Mouse (Mus musculus) kidney, postnatal 14 days (tissue): ENCODE data around the gene Naa40.
A peak's percentile ranks its signal among the peaks of the same experiment; 100 is the strongest.

Experiments used
- DNase-seq: peaks from one replicate; pipeline ENCODE4 v3.0.0; 2022; ENCODE audit warnings: mixed read lengths

The Naa40 gene

DNA sequence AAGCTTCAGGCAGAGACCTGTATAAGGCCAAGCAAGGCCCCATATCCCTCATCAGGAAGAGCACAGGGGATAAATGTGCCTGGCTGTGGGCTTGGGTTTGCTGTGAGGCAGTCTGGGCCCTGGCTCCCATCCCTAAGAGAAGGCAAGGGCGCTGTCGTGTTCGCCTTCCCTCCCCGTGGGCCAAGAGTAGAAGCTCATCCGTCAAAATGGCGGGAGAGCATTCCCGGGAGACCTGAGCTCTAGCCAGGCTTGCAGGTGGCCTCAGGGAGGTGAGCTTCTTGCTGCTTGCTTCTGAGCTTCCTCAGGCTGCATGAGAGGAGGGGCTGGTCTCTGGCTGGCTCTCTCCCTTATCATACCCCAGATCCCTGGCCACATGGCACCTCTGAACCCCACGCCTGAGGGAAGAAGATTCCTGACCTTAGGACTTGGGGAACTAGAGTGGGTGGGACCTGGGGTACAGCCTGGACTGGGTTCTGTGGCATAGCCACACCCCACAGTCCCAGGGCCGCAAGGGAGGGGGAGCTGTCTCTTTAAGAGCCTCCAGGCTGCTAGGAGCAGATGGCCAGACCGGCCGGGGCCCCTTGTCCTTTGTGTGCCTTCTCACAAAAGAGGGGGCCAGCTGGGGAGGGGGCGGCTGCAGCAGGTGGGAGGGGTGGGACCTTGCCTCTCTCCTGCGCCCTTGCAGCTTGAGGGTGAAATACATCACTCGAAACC lies 24.7 kb upstream of the Naa40 start:
- DNase-seq: no peak

GRCm38 (mm10) chr19:7264766-7265331 lies 23.9 kb upstream of the Naa40 start:
- DNase-seq: peak; percentile 52

DNA sequence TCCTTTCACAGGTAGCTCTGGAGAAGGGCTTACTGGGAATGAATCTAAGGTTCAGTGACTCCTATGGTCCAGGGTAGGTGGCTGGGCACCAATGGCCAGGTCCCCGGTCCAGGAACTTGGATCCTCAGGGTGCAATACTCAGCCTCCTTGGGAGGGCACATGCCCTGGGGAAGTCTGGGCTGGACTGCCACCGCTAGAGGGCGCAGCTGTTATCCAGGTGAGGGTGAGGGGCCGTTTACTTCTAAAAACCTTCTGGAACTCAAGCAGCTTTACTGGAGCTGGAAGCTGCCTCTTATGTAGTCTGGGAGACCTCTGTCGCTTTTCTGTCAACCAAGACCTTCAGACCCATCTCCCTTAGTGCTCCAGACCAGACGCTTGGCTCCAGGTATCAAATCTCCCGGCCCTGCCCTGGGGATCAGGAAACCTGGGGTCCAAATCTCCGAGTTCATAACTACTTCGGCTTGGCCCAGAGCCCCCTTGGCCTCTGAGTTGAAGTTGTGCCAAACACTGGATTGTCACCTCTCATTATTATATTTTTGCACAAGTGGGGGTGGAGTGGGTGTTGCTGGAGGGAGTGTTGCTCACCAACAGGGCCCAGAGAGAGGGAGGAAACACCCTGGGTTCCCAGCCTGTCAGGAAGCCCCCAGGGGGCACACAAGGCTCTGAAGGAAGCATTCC lies 23.2 kb upstream of the Naa40 start:
- DNase-seq: peak; percentile 82

DNA sequence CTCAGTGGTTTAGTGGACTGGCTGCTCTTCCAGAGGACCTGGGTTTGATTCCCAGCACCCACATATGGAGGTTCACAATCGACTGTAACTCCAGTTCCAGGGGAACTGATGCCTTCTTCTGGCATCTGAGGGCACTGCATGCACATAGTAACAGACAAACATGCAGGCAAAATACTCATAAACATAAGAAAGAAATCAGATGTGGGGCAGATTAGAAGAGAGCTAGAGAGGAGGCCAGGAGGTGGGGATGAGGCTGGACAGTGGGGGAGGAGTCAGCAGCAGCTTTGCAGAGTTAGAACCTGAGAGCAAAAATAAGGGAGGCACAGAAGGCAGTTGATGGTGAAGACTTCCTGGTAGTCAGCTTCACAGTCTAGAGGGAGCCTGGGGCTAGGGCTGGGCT lies 21.6 kb upstream of the Naa40 start:
- no peak for DNase-seq

- DNase-seq: no peak
Observed at GRCm38 (mm10) chr19:7261964-7262363, 21.0 kb upstream of the Naa40 start.

- no peak for DNase-seq
Observed at GRCm38 (mm10) chr19:7261476-7261875, 20.5 kb upstream of the Naa40 start.

- DNase-seq: no peak
Observed at GRCm38 (mm10) chr19:7257881-7258280, 16.9 kb upstream of the Naa40 start.

- no peak for DNase-seq
Observed at GRCm38 (mm10) chr19:7246021-7246420, 5.0 kb upstream of the Naa40 start.

DNA sequence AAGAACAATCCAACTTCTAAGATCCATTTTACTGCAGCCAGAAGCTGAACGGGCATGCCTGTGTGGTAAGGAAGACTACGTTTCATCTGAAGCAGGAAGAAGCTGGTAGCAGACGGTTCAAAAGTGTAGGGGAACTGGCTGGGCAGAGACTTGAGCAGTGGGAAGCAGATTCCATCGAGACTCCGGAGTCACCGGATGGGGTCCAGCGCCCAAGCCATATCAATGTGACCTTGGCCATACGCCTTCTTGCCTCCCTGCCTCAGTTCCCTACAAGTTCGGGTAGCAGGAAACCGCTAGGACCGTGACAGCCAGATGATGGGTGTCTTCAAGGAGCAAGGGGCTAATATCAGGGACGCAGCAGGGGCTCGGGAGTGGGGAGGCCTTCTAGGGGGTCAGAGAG lies 692 bp downstream of the Naa40 start:
- no peak for DNase-seq

- no peak for DNase-seq
Observed at GRCm38 (mm10) chr19:7239574-7239973, 1.4 kb downstream of the Naa40 start.

DNA sequence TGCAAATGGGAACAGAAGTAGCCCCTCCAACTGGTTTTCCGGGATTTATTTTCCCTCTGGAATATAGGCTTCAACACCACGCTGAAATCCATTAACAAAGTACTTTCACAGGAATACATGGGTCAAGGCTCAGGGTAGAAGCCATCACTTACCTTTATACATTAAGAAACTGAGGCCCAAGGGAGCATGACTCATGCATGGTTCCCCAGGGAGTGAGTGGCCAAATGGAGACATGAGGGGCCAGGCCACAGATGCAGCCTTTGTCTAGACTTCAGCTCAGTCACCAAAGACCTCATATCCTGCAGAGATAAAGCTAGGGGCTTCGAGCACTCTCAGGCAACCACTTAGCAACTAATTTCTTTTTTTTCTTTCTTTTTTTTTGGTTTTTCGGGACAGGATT lies 4.2 kb downstream of the Naa40 start:
- no peak for DNase-seq

GRCm38 (mm10) chr19:7236011-7236410 lies 5.0 kb downstream of the Naa40 start:
- no peak for DNase-seq

DNA sequence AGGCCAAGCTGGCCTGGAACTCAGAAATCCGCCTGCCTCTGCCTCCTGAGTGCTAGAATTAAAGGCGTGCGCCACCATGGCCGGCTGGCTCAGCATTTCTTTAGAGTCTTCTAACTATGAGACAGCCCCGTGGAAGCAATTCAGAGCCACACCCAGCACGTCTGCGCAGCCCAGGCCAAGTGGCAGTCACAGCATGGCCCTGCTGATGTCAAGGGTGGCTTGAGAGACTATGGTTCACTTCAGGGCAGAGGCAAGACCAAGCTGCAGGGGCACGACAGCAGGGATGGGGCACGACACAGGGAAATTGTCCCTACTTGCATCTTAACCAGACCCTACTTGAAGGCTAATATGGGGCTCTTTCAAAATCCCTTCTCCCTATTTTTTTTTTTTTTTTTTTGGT lies 5.5 kb downstream of the Naa40 start:
- no peak for DNase-seq

- DNase-seq: peak; percentile 82
Observed at GRCm38 (mm10) chr19:7234537-7235221, 6.3 kb downstream of the Naa40 start.

DNA sequence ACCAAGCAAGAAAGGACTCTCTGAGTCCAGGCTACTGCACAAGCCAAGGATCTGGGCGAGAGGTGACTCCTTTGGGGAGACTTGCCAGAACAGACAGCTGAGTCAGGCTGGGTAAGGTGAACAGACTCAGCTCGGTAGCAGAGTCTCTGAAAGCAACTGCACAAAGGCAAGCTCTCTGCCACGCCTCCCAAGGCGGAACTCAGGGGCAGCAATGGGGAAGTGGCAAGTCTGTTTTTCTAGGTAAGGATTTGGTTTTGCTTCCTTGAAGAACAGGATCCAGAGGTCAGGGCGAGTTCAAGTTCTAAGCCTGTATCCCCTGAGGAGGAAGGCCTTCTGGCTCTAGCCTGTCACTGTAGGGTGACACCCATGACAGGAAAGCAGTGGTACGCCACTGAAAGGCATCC lies 14.5 kb downstream of the Naa40 start:
- no peak for DNase-seq

DNA sequence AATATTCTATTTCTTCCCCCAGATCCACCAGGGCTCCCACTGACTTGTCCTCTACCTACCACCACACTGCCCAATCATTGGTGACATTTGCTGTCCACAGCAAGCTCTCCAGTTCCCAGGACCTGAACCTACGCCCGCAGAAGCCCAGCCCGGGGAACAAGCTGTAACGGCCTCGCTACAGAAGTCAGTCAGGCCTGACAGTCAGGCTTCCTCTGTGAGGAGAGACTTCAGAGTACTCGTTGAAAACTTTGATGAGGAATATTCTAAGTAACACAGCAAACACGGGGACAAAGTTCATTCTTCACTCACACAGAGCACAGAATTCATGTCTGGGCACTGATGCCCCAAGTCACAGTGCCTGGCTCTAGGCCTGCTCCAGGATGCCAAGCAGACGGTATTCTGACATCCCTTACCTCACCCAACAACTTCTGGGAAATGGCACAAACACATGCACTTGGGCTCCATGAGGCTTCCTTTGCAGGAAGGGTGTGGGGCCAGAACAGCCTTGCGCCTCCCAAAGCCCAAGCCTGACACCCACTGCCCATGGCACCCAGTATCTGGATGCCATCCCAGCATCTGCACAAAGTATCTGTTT lies 15.8 kb downstream of the Naa40 start:
- DNase-seq: peak; percentile 53

DNA sequence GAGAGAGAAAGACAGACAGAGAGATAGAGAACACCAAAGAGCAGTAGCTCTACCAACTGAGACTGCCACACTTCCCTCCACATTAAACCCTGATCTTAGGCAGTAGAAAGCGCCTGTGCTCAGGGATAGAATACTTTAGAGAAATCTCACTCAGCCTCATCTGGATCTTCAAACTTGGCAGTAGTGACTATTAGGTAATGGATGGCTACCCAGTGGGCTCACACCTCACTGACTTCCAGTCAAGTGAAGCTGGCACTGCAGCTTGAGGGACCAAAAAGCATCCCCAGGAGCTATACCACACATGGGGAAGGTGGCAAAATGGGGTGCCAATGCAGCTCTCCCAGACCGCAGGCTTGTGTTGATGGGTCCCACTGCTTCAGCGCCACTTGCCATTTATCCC lies 16.7 kb downstream of the Naa40 start:
- DNase-seq: no peak

DNA sequence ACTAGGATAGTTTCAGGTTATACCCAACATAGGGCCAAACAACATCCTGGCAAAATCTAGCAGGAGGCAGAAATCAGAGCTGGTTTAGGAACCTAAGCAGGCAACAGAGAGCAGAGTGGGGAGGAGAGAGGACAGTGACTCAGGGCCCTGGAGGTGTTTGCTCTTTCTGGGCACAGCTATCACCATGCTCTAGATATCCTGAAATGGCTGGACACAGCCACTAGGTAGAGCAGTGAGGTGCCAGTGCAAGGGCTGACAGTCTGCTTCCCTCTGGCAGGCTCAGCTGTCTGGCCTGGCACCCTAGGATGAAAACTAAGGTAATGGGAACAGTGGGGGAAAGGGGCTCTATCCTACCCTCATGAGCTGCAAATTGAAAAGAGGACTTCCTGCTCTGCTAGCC lies 17.5 kb downstream of the Naa40 start:
- no peak for DNase-seq

- no peak for DNase-seq
Observed at GRCm38 (mm10) chr19:7222196-7222595, 18.8 kb downstream of the Naa40 start.

DNA sequence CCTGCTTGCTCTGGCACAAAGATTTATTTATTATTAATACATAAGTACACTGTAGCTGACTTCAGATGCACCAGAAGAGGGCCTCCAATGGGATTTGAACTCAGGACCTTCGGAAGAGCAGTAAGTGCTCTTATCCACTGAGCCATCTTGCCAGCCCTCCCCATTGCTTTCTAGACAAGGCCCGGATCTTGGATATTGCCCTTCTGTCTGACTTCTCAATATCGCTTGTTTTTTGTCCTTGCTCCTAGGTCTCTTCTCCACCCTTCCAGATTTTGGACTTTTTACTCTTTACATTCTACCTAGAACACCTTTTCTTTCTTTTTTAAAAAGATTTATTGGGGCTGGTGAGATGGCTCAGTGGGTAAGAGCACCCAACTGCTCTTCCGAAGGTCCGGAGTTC lies 22.2 kb downstream of the Naa40 start:
- DNase-seq: no peak

GRCm38 (mm10) chr19:7217926-7218267 lies 23.1 kb downstream of the Naa40 start:
- no peak for DNase-seq

- DNase-seq: peak; percentile 98
Observed at GRCm38 (mm10) chr19:7217162-7217925, 23.6 kb downstream of the Naa40 start, which contains the start of gene Cox8a. Gene Cox8a, minus strand, starts transcription at chr19:7217616.

DNA sequence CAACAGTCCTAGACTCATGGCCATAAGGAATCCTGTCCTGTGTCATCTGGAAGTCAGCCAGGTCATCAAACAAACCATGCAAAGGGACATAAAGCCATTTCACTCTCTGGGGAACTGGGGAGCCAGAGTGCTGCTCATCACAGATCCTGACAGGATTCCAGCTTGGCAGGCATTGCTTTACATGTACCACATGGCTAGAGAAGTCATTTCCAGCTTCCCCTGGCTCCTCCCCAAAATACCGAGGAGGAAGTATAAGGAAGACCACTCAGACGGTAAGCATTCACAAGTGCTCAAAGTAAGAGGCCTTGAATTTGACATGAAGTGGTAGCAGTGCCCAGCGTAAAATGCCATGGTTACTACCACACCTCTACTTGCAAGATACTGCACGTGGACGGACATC lies 26.5 kb downstream of the Naa40 start:
- no peak for DNase-seq
